Mouse (Mus musculus): ENCODE results near the gene Dip2b. TPM values are rescaled to one million over a fixed set of nuclear protein-coding genes. Genes with fewer than 3 reads are reported as not detected.
A peak's percentile ranks its signal among the peaks of the same experiment; 100 is the strongest.

Gene Dip2b
- polyA plus RNA-seq, 1 experiment from 2014 or later = 22.8 TPM

DNA sequence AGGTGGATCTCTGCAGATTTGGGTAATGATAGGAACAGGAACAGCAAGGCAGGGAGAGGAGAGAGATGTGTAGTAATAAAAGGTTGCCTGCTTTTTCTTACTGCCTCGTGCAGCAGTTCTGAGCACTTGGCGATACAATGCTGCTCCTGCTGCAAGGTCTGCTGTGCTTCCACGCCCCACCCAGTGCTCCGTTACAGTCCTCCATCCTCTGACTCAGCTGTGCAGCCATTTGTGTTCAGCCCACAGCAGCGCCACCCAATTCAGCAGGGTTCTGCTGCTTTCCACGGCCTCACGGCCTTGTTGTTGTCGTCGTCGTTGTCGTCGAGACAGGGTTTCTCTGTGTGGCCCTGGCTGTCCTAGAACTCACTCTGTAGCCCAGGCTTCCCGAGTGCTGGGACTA, 77.9 kb downstream of the Dip2b start:
- H3K79me2 ChIP-seq (ENCODE audit: inconsistent target) = peaks cover 60% of the 10 kb centered on the region
- no peak overlapping the region for H3K27ac ChIP-seq
- H3K4me3 ChIP-seq (ENCODE audit: inconsistent target) = no peak overlapping the region
- 95% methylated on average over 13 of the region's 13 CpGs for WGBS (ENCODE audit: missing documents)
- peaks cover 11% of the 10 kb centered on the region; the same call in 1 of the 2 replicates for H3K36me3 ChIP-seq (ENCODE audit: inconsistent target)

DNA sequence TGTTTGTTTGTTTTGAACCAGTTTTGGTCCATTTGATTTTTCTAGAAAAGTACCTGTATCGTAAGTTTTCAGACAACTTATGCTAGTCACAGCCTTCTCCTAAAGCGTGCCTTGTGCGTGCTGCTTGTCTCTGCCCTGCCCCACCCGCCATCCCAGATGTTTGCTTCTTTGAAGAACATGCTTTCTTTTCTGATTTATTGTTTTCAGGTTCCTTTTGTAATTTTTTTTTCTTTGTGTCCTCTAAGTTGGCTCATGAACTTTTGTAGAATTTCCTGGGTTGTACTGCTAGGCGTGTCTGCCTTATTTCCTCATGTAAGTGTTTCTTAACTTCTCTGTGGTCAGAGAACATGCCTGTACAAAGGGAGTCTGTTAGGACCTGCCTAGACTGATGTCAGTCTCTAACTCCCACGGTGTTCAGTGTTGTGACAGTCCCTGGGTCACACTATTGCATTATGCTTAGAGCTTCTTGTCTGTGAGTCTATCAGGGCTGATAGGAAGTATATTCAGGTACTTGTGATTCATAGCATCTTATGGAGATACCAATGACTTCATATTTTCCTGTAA, 80.8 kb downstream of the Dip2b start:
- H3K79me2 ChIP-seq (ENCODE audit: inconsistent target) = peaks cover 43% of the 10 kb centered on the region; the same call in 1 of the 2 replicates
- no peak overlapping the region for H3K27ac ChIP-seq
- H3K4me3 ChIP-seq (ENCODE audit: inconsistent target) = no peak overlapping the region
- H3K36me3 ChIP-seq (ENCODE audit: inconsistent target) = peaks cover 11% of the 10 kb centered on the region; the same call in 1 of the 2 replicates
- WGBS (ENCODE audit: missing documents) = 66% methylated on average over 6 of the region's 6 CpGs

- WGBS (ENCODE audit: missing documents) = 95% methylated on average over 5 of the region's 6 CpGs
Measured at GRCm38 (mm10) chr15:100121437-100121836, 83.0 kb downstream of the Dip2b start.

DNA sequence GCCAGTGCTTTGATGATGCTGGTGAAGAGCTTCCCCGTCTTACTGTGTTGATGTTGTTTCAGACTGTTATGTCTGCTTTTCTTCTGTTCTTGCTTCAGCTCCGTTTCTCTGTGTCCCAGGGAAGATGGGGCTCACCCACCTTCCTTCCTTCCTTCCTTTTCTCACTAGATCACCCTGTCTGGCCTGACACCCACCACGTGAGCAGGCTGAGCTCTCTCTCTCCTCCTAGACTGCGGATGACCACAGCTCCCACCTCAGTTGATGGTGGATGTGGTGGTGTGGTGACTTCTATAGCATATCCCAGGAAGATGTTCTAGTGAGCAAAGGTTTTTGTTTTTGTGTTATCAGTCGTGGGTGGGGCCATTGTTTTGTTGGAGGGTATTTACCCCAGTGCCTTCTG, 85.4 kb downstream of the Dip2b start:
- Histone ChIP-seq H3K36me3 (ENCODE audit: inconsistent target) (no peaks in the 10 kb centered on the region), H3K27ac (no peak overlapping the region), H3K79me2 (ENCODE audit: inconsistent target) (peaks cover 56% of the 10 kb centered on the region; the same call in 1 of the 2 replicates), H3K4me3 (ENCODE audit: inconsistent target) (no peak overlapping the region)
- WGBS (ENCODE audit: missing documents) = 33% methylated on average over 3 of the region's 5 CpGs

More at GRCm38 (mm10) chr15:100121437-100121836, 83.0 kb downstream of the Dip2b start:
- H3K27ac ChIP-seq = no peak overlapping the region
- peaks cover 37% of the 10 kb centered on the region; the same call in 1 of the 2 replicates for H3K79me2 ChIP-seq (ENCODE audit: inconsistent target)
- H3K4me3 ChIP-seq (ENCODE audit: inconsistent target) = no peak overlapping the region
- H3K36me3 ChIP-seq (ENCODE audit: inconsistent target) = peaks cover 1% of the 10 kb centered on the region; the same call in 1 of the 2 replicates

DNA sequence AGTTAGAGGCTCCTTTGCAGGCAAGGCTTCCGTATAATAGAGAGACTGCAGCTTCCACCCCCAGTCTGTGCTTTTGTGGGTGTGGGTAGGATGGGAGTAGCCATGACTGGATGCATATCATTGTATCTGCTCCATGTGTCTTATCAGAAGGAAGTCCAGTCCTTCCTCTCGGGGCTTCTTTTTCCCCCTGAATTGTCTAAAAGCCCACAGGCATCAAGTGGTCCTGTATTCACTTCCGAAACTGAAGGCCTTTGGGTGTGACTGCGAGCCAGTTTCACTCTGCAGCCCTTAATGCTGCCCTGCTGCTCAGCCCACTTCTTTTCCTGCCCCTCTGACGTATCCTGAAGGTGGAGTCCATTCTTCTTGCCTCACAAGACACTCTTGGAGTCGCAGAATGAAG, 86.8 kb downstream of the Dip2b start:
- H3K36me3 ChIP-seq (ENCODE audit: inconsistent target) = no peaks in the 10 kb centered on the region
- H3K79me2 ChIP-seq (ENCODE audit: inconsistent target) = peaks cover 67% of the 10 kb centered on the region
- WGBS (ENCODE audit: missing documents) = 76% methylated on average over 6 of the region's 6 CpGs
- H3K4me3 ChIP-seq (ENCODE audit: inconsistent target) = no peak overlapping the region
- H3K27ac ChIP-seq = no peak overlapping the region

DNA sequence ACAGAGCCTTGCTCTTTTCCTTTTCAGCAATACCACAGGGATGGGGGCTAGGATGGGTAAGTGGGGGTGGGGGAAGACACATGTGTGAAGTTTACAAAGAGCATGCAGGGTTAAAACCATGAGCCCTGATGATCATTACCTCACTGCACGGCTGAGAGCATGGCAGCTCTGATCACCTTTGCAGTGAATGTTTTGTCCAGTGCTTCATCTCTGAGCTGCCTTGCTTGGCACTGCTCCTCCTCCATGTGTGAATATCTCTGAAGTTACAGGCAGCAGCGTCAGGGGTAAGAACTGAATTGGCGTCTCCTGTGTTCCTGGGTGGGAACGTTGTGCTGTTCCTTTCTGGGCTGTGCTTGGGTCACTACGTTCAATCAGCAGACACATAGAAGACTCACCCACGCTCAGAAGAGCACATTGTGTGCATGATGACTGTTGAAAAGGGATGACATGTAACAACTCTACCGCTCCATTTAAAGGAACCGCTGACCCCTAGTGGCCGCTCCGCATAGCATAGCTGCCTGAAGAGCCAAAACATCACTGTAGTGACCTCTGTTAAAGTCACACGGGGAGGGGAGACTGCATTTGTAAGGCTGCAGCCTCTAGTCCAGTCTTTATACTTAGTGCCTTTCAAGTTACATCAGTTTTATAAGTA, 88.1 kb downstream of the Dip2b start:
- Histone ChIP-seq H3K79me2 (ENCODE audit: inconsistent target) (peaks cover 67% of the 10 kb centered on the region), H3K36me3 (ENCODE audit: inconsistent target) (no peaks in the 10 kb centered on the region), H3K4me3 (ENCODE audit: inconsistent target) (no peak overlapping the region), H3K27ac (no peak overlapping the region)
- WGBS (ENCODE audit: missing documents) = 20% methylated on average over 11 of the region's 11 CpGs

DNA sequence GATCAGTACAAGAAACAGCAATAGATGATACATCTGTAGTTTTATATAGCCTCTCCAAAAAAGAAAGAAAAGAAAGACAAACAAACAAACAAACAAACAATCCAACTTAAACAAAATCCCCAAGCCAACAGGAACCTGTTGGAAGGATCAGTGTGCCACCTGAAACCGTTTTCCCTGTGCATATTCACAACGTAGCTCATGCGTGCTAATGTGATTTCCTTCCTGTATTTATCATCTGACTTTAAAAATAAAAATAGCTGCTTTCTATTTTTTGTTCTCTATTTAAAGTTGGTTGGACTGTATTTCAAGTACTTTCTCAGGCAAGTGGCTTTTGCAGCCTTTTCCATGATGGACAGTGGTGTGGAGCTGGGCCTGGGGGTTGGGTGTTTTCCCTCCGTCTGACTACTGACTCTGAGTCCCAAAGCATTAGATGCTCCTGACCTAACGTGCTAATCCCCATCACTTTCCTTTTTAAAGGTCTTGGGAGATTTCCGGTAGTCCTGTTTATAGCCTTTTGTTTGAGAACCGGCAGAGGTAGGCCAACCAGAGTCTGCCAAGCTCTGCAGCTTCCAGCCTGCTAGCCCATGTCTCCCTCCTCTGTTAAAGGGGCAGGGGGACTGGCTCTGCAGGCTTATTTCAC, 90.8 kb downstream of the Dip2b start:
- WGBS (ENCODE audit: missing documents) = 43% methylated on average over 5 of the region's 7 CpGs
- Histone ChIP-seq H3K36me3 (ENCODE audit: inconsistent target) (no peaks in the 10 kb centered on the region), H3K4me3 (ENCODE audit: inconsistent target) (no peak overlapping the region), H3K79me2 (ENCODE audit: inconsistent target) (peaks cover 61% of the 10 kb centered on the region), H3K27ac (peak overlapping the region; percentile 52)

- peaks cover 10% of the 10 kb centered on the region; the same call in 1 of the 2 replicates for H3K36me3 ChIP-seq (ENCODE audit: inconsistent target)
- H3K79me2 ChIP-seq (ENCODE audit: inconsistent target) = no peaks in the 10 kb centered on the region
- H3K27ac ChIP-seq = no peak overlapping the region
- WGBS (ENCODE audit: missing documents) = 85% methylated on average over 5 of the region's 5 CpGs
- H3K4me3 ChIP-seq (ENCODE audit: inconsistent target) = no peak overlapping the region
Measured at GRCm38 (mm10) chr15:100139665-100140064, 101.2 kb downstream of the Dip2b start.

DNA sequence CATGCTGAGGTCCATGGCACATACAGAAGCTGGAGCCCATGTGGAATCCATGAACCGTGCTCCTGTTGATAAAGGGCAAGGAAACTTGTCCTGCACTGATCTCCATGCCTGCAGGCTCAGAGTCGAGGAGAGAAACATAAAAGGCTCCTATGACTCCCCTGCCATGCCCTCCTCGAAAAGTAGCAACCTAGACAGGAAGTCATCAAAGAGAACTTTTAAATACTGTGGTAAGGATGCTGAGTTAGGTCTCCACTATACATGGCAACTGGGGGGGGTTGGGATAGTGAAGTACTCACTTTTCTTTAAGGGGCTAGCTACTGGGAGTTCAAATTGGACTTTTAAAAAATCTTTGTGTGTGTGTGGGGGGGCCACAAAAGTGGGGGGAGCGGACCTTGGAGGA, 102.0 kb downstream of the Dip2b start:
- Histone ChIP-seq H3K4me3 (ENCODE audit: inconsistent target) (no peak overlapping the region), H3K36me3 (ENCODE audit: inconsistent target) (peaks cover 10% of the 10 kb centered on the region; the same call in 1 of the 2 replicates), H3K27ac (no peak overlapping the region), H3K79me2 (ENCODE audit: inconsistent target) (peaks cover under 1% of the 10 kb centered on the region; the same call in 1 of the 2 replicates)
- 80% methylated on average over 4 of the region's 4 CpGs for WGBS (ENCODE audit: missing documents)

GRCm38 (mm10) chr15:100143091-100143801, 104.8 kb downstream of the Dip2b start:
- 87% methylated on average over 11 of the region's 11 CpGs for WGBS (ENCODE audit: missing documents)
- Histone ChIP-seq H3K27ac (no peak overlapping the region), H3K4me3 (ENCODE audit: inconsistent target) (no peak overlapping the region), H3K36me3 (ENCODE audit: inconsistent target) (peaks cover 10% of the 10 kb centered on the region; the same call in 1 of the 2 replicates), H3K79me2 (ENCODE audit: inconsistent target) (peaks cover 29% of the 10 kb centered on the region; the same call in 1 of the 2 replicates)

DNA sequence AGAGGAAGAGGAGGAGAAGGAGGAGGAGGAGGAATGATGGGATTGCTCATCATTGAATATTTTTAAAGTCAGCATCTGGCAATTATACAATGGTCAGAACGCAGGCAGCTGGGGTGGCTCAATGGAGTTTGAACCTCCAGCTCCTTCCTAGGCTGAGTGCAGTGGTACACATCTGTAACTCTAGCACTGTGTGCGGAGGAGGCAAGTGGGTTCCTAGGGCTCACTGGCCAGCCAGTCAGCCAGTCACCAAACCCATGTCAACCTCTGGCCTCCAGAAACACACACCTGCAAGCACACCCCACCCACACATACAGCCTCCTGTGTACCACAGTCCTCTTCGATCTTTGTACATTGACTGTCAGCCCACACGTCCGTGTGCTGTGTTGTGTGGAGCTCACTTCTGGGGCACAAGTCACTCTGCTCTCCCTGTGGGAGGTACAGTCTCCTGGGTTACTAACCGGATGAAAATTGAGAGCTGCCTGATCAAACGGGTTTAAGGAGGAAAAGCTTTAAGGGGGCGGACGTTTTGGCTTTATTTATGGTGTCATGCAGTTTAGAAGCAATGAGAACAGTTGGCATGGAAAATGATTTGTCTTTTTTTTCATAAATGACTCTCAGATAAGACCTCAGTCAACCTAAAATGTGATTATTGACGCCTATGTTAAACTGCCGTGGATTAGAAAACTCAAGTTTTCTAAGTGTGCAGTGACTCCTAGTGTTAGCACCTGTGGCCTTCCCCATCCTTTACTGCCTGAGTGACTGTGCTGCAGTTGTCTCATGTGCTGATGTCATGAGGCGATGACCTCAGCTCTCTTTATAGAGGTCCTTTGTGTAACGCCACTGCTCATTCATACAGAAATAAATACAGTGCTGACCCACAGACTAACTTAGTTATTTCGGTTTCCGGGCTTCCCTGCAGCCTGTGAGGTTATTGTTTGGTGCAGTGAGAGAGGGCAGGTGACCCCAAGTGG, 106.7 kb downstream of the Dip2b start:
- Histone ChIP-seq H3K79me2 (ENCODE audit: inconsistent target) (peaks cover 31% of the 10 kb centered on the region; the same call in 1 of the 2 replicates), H3K27ac (no peak overlapping the region), H3K4me3 (ENCODE audit: inconsistent target) (no peak overlapping the region), H3K36me3 (ENCODE audit: inconsistent target) (peaks cover 10% of the 10 kb centered on the region; the same call in 1 of the 2 replicates)
- 90% methylated on average over 15 of the region's 15 CpGs for WGBS (ENCODE audit: missing documents)

GRCm38 (mm10) chr15:100145917-100146316, 107.5 kb downstream of the Dip2b start:
- 100% methylated on average over 2 of the region's 3 CpGs for WGBS (ENCODE audit: missing documents)
- Histone ChIP-seq H3K27ac (no peak overlapping the region), H3K4me3 (ENCODE audit: inconsistent target) (no peak overlapping the region), H3K36me3 (ENCODE audit: inconsistent target) (peaks cover 10% of the 10 kb centered on the region; the same call in 1 of the 2 replicates), H3K79me2 (ENCODE audit: inconsistent target) (peaks cover 31% of the 10 kb centered on the region; the same call in 1 of the 2 replicates)

DNA sequence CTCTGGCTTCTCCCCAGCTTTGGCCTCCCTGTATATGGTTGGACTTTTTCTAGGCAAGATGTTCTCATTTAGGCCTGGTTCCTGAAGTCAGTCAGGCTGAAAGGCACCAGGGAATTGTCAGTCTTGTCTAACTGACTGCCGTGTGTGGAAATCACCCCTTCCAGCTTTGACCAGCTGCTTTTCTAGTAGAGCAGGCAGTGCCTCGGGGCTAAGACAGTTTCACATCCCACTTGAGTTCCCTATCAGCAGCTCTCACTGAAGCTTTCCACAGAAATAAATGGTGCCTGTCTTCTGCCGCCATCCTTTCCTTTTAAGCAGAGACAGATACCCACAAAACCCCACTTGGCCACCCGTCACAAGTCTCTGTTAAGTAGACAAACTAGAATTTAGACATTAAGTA, 112.1 kb downstream of the Dip2b start:
- peak overlapping the region; percentile 15; the same call in 1 of the 2 replicates for H3K27ac ChIP-seq
- 19% methylated on average over 4 of the region's 4 CpGs for WGBS (ENCODE audit: missing documents)
- H3K4me3 ChIP-seq (ENCODE audit: inconsistent target) = no peak overlapping the region
- peaks cover 18% of the 10 kb centered on the region for H3K36me3 ChIP-seq (ENCODE audit: inconsistent target)
- H3K79me2 ChIP-seq (ENCODE audit: inconsistent target) = peaks cover 29% of the 10 kb centered on the region; the same call in 1 of the 2 replicates

Measured in macrophage (primary cell).